Mouse (Mus musculus) adrenal gland, postnatal 10 days (tissue): ENCODE measurements around the gene Kcnj14. TPM values are rescaled to one million over a fixed set of nuclear protein-coding genes. Genes with fewer than 3 reads are reported as not detected.

Source experiments
- DNase-seq: peaks from one replicate; pipeline ENCODE4 v3.0.0; 2021; ENCODE audit warnings: mixed read lengths
- total RNA-seq, 2 experiments: library from RNA; stranded (reverse); gene quantifications; 2 replicates each; pipeline ENCODE4 v1.2.3; 2021

The Kcnj14 gene
- total RNA-seq, 2 experiments from 2014 or later, result 0.24 to 0.51 TPM

- peak; percentile 49 for DNase-seq
Observed at GRCm38 (mm10) chr7:45797661-45798510, 26.7 kb downstream of the Kcnj14 start.

GRCm38 (mm10) chr7:45796950-45797349, 27.6 kb downstream of the Kcnj14 start:
- no peak for DNase-seq

GRCm38 (mm10) chr7:45794971-45795370, 29.6 kb downstream of the Kcnj14 start:
- DNase-seq, result no peak

GRCm38 (mm10) chr7:45793969-45794585, 30.5 kb downstream of the Kcnj14 start:
- DNase-seq, result no peak

- DNase-seq, result peak; percentile 40
Observed at GRCm38 (mm10) chr7:45793240-45793639, 31.3 kb downstream of the Kcnj14 start.

GRCm38 (mm10) chr7:45791756-45792490, 32.7 kb downstream of the Kcnj14 start:
- no peak for DNase-seq

- peak; percentile 51 for DNase-seq
Observed at GRCm38 (mm10) chr7:45790721-45791120, 33.9 kb downstream of the Kcnj14 start.

GRCm38 (mm10) chr7:45787642-45788041, 36.9 kb downstream of the Kcnj14 start:
- no peak for DNase-seq

GRCm38 (mm10) chr7:45786661-45787413, 37.7 kb downstream of the Kcnj14 start:
- DNase-seq, result no peak

GRCm38 (mm10) chr7:45786136-45786578, 38.4 kb downstream of the Kcnj14 start:
- DNase-seq, result no peak

GRCm38 (mm10) chr7:45785388-45786135, 39.0 kb downstream of the Kcnj14 start:
- peak; percentile 40 for DNase-seq

GRCm38 (mm10) chr7:45784524-45785372, 39.8 kb downstream of the Kcnj14 start, which contains the start of gene Sult2b1:
Sult2b1 (minus strand) TSS chr7:45784669.
- DNase-seq, result peak; percentile 64

GRCm38 (mm10) chr7:45783511-45784091, 41.0 kb downstream of the Kcnj14 start, which contains the start of gene Lmtk3:
Lmtk3 (plus strand) TSS chr7:45783738.
- peak; percentile 75 for DNase-seq

- DNase-seq, result no peak
Observed at GRCm38 (mm10) chr7:45782271-45782670, 42.3 kb downstream of the Kcnj14 start.

GRCm38 (mm10) chr7:45779081-45779641, 45.4 kb downstream of the Kcnj14 start:
- no peak for DNase-seq

- no peak for DNase-seq
Observed at GRCm38 (mm10) chr7:45775237-45775636, 49.3 kb downstream of the Kcnj14 start.

- DNase-seq, result no peak
Observed at GRCm38 (mm10) chr7:45771101-45771500, 53.5 kb downstream of the Kcnj14 start.

- no peak for DNase-seq
Observed at GRCm38 (mm10) chr7:45770427-45771082, 54.0 kb downstream of the Kcnj14 start.

- DNase-seq, result no peak
Observed at GRCm38 (mm10) chr7:45767500-45767899, 57.1 kb downstream of the Kcnj14 start.
